Mouse (Mus musculus) hindbrain, embryonic 11.5 days (tissue): ENCODE measurements around the gene Adh6a. TPM values are rescaled to one million over a fixed set of nuclear protein-coding genes. Genes with fewer than 3 reads are reported as not detected.
"Not testable (repeated sequence)": the region's sequence is repeated elsewhere in the genome, so short reads cannot be mapped to it uniquely, and the experiment has no call there.

Source experiments
- ATAC-seq: fragments of 200-750 bp; cut with Nextera tagmentation; 2 replicates; pipeline ENCODE4 v1.8.0; 2017; ENCODE audit warnings: mild to moderate bottlenecking, moderate TSS enrichment, moderate library complexity; ENCODE audit not compliant: low FRiP score
- DNase-seq: peaks from one replicate; pipeline ENCODE4 v3.0.0-alpha.2; 2015; ENCODE audit warnings: low spot score
- H3K27ac ChIP-seq: fragments of 300-500 bp; sonication (generic); 2 replicates; pipeline ENCODE4 v1.5.1; 2014; ENCODE audit warnings: mild to moderate bottlenecking, low read depth, low read length
- H3K27me3 ChIP-seq: fragments of 300-500 bp; sonication (generic); 2 replicates; pipeline ENCODE4 v1.6.1; 2014; ENCODE audit warnings: mild to moderate bottlenecking, low read length, moderate library complexity, mixed read lengths; ENCODE audit not compliant: control insufficient read depth, insufficient read depth
- H3K36me3 ChIP-seq: fragments of 300-500 bp; sonication (generic); 2 replicates; pipeline ENCODE4 v1.6.1; 2014; ENCODE audit warnings: mild to moderate bottlenecking, low read length, moderate library complexity, mixed read lengths; ENCODE audit not compliant: control insufficient read depth, insufficient read depth
- H3K4me1 ChIP-seq: fragments of 300-500 bp; sonication (generic); replicated peaks from 2 replicates; pipeline ENCODE4 v1.6.1; 2014; ENCODE audit warnings: low read length, mixed read lengths; ENCODE audit not compliant: control insufficient read depth, insufficient read depth
- H3K4me2 ChIP-seq: fragments of 300-500 bp; sonication (generic); replicated peaks from 2 replicates; pipeline ENCODE4 v1.6.1; 2014; ENCODE audit warnings: mild to moderate bottlenecking, low read depth, low read length
- H3K4me3 ChIP-seq: fragments of 300-500 bp; sonication (generic); 2 replicates; pipeline ENCODE4 v1.5.1; 2014; ENCODE audit warnings: low read depth, low read length
- H3K9ac ChIP-seq: fragments of 300-500 bp; sonication (generic); 2 replicates; pipeline ENCODE4 v1.6.1; 2014; ENCODE audit warnings: low read depth, low read length
- H3K9me3 ChIP-seq: fragments of 300-500 bp; sonication (generic); 2 replicates; pipeline ENCODE4 v1.6.1; 2016; ENCODE audit warnings: low read length; ENCODE audit not compliant: control insufficient read depth
- WGBS: fragments of 180-500 bp; shearing (Covaris S2); extraction: QIAGEN DNeasy Blood & Tissue Kit; methylation state at CpG from one replicate; pipeline ENCODE4 v1.1.7; 2014; 5-methylcytosine and 5-hydroxymethylcytosine counted together
- polyA plus RNA-seq: library from polyadenylated mRNA; unstranded; fragments of >200 nt; fragmentation: Nextera tagmentation; extraction: Ambion mirVana; gene quantifications from 2 replicates; pipeline ENCODE4 v1.2.1, GENCODE M21; 2014

Gene Adh6a
- polyA plus RNA-seq, 1 experiment from 2014 or later: not detected

DNA sequence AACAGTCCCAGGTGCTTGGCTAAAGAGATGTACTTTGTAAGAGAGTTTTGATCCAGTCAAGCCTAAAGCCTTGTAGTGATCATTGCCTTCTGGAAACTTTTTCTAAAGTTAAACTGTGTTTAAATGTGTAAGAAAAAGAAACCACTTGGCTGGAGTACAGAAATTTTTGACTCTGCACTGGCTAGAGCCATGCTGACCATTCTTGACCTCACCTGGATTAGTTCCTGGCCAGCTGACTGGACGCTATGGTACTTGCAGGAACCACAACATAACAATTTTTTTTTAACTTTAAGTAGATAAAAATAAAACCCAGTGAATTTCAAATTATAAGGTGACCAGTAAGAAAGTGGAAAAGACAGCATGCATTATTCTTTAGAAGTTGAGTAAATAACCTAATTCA is 56.5 kb downstream of the Adh6a start:
- ATAC-seq (no peak), DNase-seq (no peak)
- no peaks in the 10 kb centered on the region for H3K36me3 ChIP-seq
- H3K9me3 ChIP-seq: no peaks in the 10 kb centered on the region
- H3K4me1 ChIP-seq: no peaks in the 10 kb centered on the region
- 88% methylated on average over 1 of the region's 1 CpGs for WGBS
- no peak overlapping the region for H3K4me3 ChIP-seq
- no peak overlapping the region for H3K27ac ChIP-seq
- no peak overlapping the region for H3K4me2 ChIP-seq
- no peaks in the 10 kb centered on the region for H3K27me3 ChIP-seq
- no peak overlapping the region for H3K9ac ChIP-seq

DNA sequence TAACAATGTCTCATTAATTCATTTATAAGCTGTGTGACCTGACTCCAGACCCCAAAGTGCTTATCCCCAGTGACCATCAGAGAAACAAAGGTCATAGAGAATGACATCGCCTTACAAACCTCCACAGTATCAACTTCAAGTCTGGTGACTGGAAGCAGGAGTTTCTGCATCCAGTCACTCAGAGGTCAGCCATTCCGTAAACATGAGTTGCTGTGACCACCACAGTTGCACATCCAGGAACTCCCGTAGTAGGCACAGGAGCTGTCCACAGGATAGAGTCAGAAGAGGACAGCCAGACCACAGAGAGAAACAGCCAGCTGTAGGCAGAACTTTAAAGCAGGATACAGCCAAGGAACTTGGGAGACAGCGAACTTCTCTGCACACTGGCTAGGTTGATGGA is 57.2 kb downstream of the Adh6a start:
- H3K27ac ChIP-seq, H3K4me3 ChIP-seq, H3K36me3 ChIP-seq, H3K9me3 ChIP-seq, ATAC-seq, DNase-seq, H3K27me3 ChIP-seq, H3K4me2 ChIP-seq, H3K4me1 ChIP-seq, H3K9ac ChIP-seq: not testable (repeated sequence)
- WGBS: 67% methylated on average over 4 of the region's 4 CpGs

DNA sequence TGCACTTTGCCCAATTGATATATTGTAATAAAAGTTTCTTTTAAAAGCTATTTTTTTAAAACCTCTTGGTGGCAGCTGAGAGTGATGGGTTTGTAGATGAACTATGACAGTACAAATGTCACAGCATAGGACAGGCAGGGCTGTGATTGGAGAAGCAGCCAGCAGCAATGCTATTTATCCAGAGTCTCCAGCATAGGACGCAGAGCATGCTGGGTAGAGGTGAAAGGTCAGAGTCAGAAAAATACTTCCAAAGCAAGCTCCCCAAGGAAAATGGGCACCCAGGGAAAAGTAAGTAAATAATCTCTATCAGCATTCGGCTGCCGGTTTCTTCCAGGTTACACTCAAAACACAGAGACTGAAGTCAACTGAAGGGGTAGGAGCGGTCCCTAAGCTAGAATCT is 60.8 kb downstream of the Adh6a start:
- H3K4me1 ChIP-seq: no peaks in the 10 kb centered on the region
- H3K4me2 ChIP-seq: no peak overlapping the region
- H3K27ac ChIP-seq: no peak overlapping the region
- H3K9me3 ChIP-seq: no peaks in the 10 kb centered on the region
- no peaks in the 10 kb centered on the region for H3K36me3 ChIP-seq
- 70% methylated on average over 4 of the region's 4 CpGs for WGBS
- ATAC-seq (no peak), DNase-seq (no peak)
- H3K4me3 ChIP-seq: no peak overlapping the region
- H3K9ac ChIP-seq: no peak overlapping the region
- no peaks in the 10 kb centered on the region for H3K27me3 ChIP-seq

DNA sequence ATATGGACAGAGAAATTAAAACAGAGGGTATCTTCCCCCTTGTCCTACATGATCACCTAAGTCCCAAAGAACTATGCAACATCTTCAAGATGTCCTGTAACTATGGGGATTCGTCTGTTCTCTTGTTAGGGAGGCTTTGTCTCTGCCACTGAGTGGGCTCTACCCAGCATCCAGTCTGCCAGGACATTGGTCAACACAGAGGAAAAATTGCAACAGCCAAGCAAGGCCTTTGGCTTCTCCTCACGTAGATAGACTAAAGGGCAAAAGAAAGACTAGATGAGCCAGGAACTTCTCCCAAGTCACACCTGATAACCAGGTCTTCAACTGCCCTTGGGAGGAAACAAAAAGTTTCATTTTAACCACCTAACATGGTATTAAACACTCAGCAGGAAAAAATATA is 62.1 kb downstream of the Adh6a start:
- no peaks in the 10 kb centered on the region for H3K27me3 ChIP-seq
- no peaks in the 10 kb centered on the region for H3K36me3 ChIP-seq
- 86% methylated on average over 2 of the region's 2 CpGs for WGBS
- no peak overlapping the region for H3K27ac ChIP-seq
- no peak for DNase-seq
- H3K9me3 ChIP-seq: no peaks in the 10 kb centered on the region
- no peak overlapping the region for H3K4me2 ChIP-seq
- no peak for ATAC-seq
- no peak overlapping the region for H3K4me3 ChIP-seq
- H3K9ac ChIP-seq: no peak overlapping the region
- H3K4me1 ChIP-seq: no peaks in the 10 kb centered on the region

Other genes with a start within 250 kb of the Adh6a start
- 0.17 and 0.20 TPM in 2 replicates for gene 1110002E22Rik, start 248.2 kb upstream of the Adh6a start, polyA plus RNA-seq
- not detected in 2 replicates for gene Gm5105, start 245.9 kb upstream of the Adh6a start, polyA plus RNA-seq
- 12.4 and 17.0 TPM in 2 replicates for gene Trmt10a, start 169.8 kb upstream of the Adh6a start, polyA plus RNA-seq
- 10.2 and 13.4 TPM in 2 replicates for gene Mttp, start 168.3 kb upstream of the Adh6a start, polyA plus RNA-seq
- gene 4930579F01Rik, start 119.5 kb upstream of the Adh6a start, polyA plus RNA-seq: not detected in 2 replicates
- gene Adh7, start 95.5 kb upstream of the Adh6a start, polyA plus RNA-seq: 0.08 and 0.22 TPM in 2 replicates
- gene Adh1, start 52.3 kb upstream of the Adh6a start, polyA plus RNA-seq: 0.29 and 0.59 TPM in 2 replicates
- 0.25 and 0.37 TPM in 2 replicates for gene Adh6b, start 28.5 kb downstream of the Adh6a start, polyA plus RNA-seq
- 0.11 TPM in 1 of 2 replicates, not detected in the other for gene Adh4, start 102.2 kb downstream of the Adh6a start, polyA plus RNA-seq
- gene Adh5, start 129.8 kb downstream of the Adh6a start, polyA plus RNA-seq: 270 and 272 TPM in 2 replicates
- 60.3 and 64.6 TPM in 2 replicates for gene Metap1, start 176.2 kb downstream of the Adh6a start, polyA plus RNA-seq
- gene Eif4e, start 212.9 kb downstream of the Adh6a start, polyA plus RNA-seq: 401 and 469 TPM in 2 replicates